Mouse (Mus musculus): ENCODE results near the gene Tdg. TPM values are rescaled to one million over a fixed set of nuclear protein-coding genes. Genes with fewer than 3 reads are reported as not detected.

The Tdg gene
- total and polyA plus RNA-seq, 3 experiments = 27.6 to 79.1 TPM; not detected in 1

DNA sequence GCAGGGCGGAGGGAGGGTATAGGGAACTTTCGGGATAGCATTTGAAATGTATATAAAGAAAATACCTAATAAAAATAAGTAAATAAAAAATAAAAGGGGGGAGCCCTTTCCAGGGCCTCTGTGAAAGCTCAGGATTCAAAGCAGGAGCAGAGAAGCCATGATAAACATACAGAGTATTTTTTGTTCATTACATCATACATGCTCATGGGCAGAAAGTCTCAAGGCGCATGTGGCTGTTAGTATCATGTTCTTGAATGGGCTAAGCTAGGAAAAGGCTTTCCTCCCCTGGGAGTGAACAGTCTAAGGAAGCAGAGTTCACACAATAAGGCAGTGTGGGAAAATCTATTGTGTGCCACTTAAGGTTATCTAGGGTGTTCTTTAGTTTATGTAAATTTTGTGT lies 6.7 kb downstream of the Tdg start:
- H3K36me3 ChIP-seq (ENCODE audit: control insufficient read depth in 1 of 2, insufficient read depth in 2 of 2, low read length in 2 of 2) = peaks cover 4 to 33% of the 10 kb centered on the region in 2 experiments; a peak in 3 of 4 replicates

DNA sequence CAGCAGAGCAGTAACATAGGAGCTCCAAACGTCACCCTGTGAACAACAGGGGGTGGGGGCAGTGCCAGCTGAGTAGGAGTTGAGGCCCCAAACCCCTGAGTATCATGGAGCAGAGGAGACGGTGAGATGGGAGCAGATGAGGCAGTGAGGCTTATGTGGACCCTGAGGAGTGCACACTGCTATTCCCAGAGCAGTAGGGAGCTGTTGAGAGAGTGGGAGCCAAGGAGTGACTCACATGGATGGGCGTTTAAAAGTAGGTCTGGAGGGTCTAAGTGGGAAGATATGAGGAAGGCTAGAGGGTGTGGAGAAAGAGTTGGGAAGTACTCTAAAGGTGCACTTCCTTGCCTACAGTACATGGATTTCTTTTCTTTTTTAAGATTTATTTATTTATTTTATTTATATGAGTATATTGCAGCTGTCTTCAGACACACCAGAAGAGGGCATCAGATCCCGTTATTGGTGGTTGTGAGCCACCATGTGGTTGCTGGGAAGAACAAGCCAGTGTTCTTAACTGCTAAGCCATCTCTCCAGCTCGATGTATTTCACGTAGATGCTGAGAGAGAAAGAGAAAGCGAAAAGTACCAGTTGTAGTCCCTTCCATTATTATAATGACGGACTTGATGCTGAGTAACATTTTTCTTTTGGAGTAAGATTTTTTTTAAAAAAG lies 9.5 kb downstream of the Tdg start:
- peaks cover 3 to 32% of the 10 kb centered on the region in 2 experiments; a peak in 3 of 4 replicates for H3K36me3 ChIP-seq (ENCODE audit: control insufficient read depth in 1 of 2, insufficient read depth in 2 of 2, low read length in 2 of 2)

More for the DNA sequence above, 6.7 kb downstream of the Tdg start:
- no peak overlapping the region; the same call in 1 of the 2 replicates for H3K27ac ChIP-seq (ENCODE audit: control insufficient read depth, low read depth, low read length)
- TF ChIP-seq MYB (IDR thresholded peaks at IDR 0.05; ENCODE audit: low read depth, low read length) (no peak), EP300 (IDR thresholded peaks at IDR 0.05; ENCODE audit: low read depth in 1 of 2, low read length in 2 of 2) (no peak), RCOR1 (IDR thresholded peaks at IDR 0.05; ENCODE audit: low read depth, low read length) (no peak), MXI1 (IDR thresholded peaks at IDR 0.05; ENCODE audit: low read depth, low read length) (no peak), ZNF384 (IDR thresholded peaks at IDR 0.05; ENCODE audit: low read depth, low read length) (no peak), NELFE (IDR thresholded peaks at IDR 0.05; ENCODE audit: low read depth, low read length) (no peak), JUND (IDR thresholded peaks at IDR 0.05; ENCODE audit: low read depth, low read length) (no peak), ZKSCAN1 (IDR thresholded peaks at IDR 0.05; ENCODE audit: low read depth, low read length) (no peak), ELF1 (IDR thresholded peaks at IDR 0.05; ENCODE audit: low read depth, low read length) (no peak), POLR2AphosphoS5 (IDR thresholded peaks at IDR 0.05; ENCODE audit: borderline replicate concordance, low read depth, low read length) (no peak), MEF2A (IDR thresholded peaks at IDR 0.05; ENCODE audit: extremely low read depth, insufficient replicate concordance, low read depth, low read length, poor library complexity, severe bottlenecking) (no peak), MAFK (IDR thresholded peaks at IDR 0.05; ENCODE audit: borderline replicate concordance, low read depth, low read length) (no peak), BHLHE40 (IDR thresholded peaks at IDR 0.05; ENCODE audit: borderline replicate concordance, low read depth, low read length) (no peak), SMC3 (IDR thresholded peaks at IDR 0.05; ENCODE audit: low read depth, low read length) (no peak), UBTF (IDR thresholded peaks at IDR 0.05; ENCODE audit: borderline replicate concordance, insufficient read depth, low read depth, low read length) (no peak), NRF1 (IDR thresholded peaks at IDR 0.05; ENCODE audit: insufficient read depth, low read depth, low read length, poor library complexity, severe bottlenecking) (no peak), MYC (IDR thresholded peaks at IDR 0.05; ENCODE audit: low read depth, low read length) (no peak), USF1 (IDR thresholded peaks at IDR 0.05; ENCODE audit: low read depth, low read length) (no peak), POLR2A (IDR thresholded peaks at IDR 0.05; ENCODE audit: control insufficient read depth in 1 of 2, insufficient read depth in 1 of 2, low read depth in 1 of 2, low read length in 2 of 2, poor library complexity in 1 of 2) (no peak)
- H3K27me3 ChIP-seq (ENCODE audit: control insufficient read depth in 1 of 2, insufficient read depth in 2 of 2, low read length in 2 of 2) = no peaks in the 10 kb centered on the region
- DNase-seq (ENCODE audit: low read depth, low spot score) = no peak
- H3K4me1 ChIP-seq (ENCODE audit: control insufficient read depth in 1 of 2, insufficient read depth in 2 of 2, low read length in 2 of 2) = peaks cover 2% of the 10 kb centered on the region in 2 experiments; a peak in 2 of 4 replicates
- no peak overlapping the region for H3K4me3 ChIP-seq (ENCODE audit: control insufficient read depth in 1 of 2, insufficient read depth in 1 of 2, low read depth in 2 of 2, low read length in 2 of 2)
- peaks cover 27% of the 10 kb centered on the region for H3K79me2 ChIP-seq (ENCODE audit: control insufficient read depth, insufficient read depth, low read length, poor library complexity)
- H3K9me3 ChIP-seq (replicated peaks; ENCODE audit: insufficient read depth, low read length) = no peaks in the 10 kb centered on the region
- H3K9ac ChIP-seq (ENCODE audit: control insufficient read depth, low read depth, low read length, poor library complexity, severe bottlenecking) = no peak overlapping the region

More for the DNA sequence above, 9.5 kb downstream of the Tdg start:
- Histone ChIP-seq H3K4me1 (ENCODE audit: control insufficient read depth in 1 of 2, insufficient read depth in 2 of 2, low read length in 2 of 2) (peaks cover 0 to 2% of the 10 kb centered on the region in 2 experiments; a peak in 2 of 4 replicates), H3K79me2 (ENCODE audit: control insufficient read depth, insufficient read depth, low read length, poor library complexity) (peaks cover 10% of the 10 kb centered on the region), H3K27ac (ENCODE audit: control insufficient read depth, low read depth, low read length) (no peak overlapping the region), H3K9ac (ENCODE audit: control insufficient read depth, low read depth, low read length, poor library complexity, severe bottlenecking) (no peak overlapping the region), H3K9me3 (replicated peaks; ENCODE audit: insufficient read depth, low read length) (no peaks in the 10 kb centered on the region), H3K4me3 (ENCODE audit: control insufficient read depth in 1 of 2, insufficient read depth in 1 of 2, low read depth in 2 of 2, low read length in 2 of 2) (no peak overlapping the region), H3K27me3 (ENCODE audit: control insufficient read depth in 1 of 2, insufficient read depth in 2 of 2, low read length in 2 of 2) (no peaks in the 10 kb centered on the region)
- DNase-seq (ENCODE audit: low read depth, low spot score) = no peak
- TF ChIP-seq POLR2A (IDR thresholded peaks at IDR 0.05; ENCODE audit: control insufficient read depth in 1 of 2, insufficient read depth in 1 of 2, low read depth in 1 of 2, low read length in 2 of 2, poor library complexity in 1 of 2) (no peak), ETS1 (IDR thresholded peaks at IDR 0.05; ENCODE audit: low read depth, low read length) (no peak), CTCF (IDR thresholded peaks at IDR 0.05 in 2 of 3, conservative IDR thresholded peaks at IDR 0.05 in 1 of 3; ENCODE audit: control insufficient read depth in 1 of 3, insufficient read depth in 1 of 3, low read depth in 2 of 3, low read length in 3 of 3, poor library complexity in 1 of 3, severe bottlenecking in 1 of 3) (peak in 1 of 3 experiments; percentile 4; a peak in 1 of 6 replicates)
